Mouse (Mus musculus) spleen, postnatal 14 days (tissue): Measurements from ENCODE around the gene Vmn1r213.

Source experiments
- DNase-seq, 2 experiments: peaks; one replicate each; pipeline ENCODE4 v3.0.0; 2021 to 2022; ENCODE audit warnings: low spot score in 2 of 2

Gene Vmn1r213

GRCm38 (mm10) chr13:23007356-23007755 is at the start of gene Vmn1r213:
Vmn1r213 (plus strand) TSS chr13:23007656.
- no peak for DNase-seq

DNA sequence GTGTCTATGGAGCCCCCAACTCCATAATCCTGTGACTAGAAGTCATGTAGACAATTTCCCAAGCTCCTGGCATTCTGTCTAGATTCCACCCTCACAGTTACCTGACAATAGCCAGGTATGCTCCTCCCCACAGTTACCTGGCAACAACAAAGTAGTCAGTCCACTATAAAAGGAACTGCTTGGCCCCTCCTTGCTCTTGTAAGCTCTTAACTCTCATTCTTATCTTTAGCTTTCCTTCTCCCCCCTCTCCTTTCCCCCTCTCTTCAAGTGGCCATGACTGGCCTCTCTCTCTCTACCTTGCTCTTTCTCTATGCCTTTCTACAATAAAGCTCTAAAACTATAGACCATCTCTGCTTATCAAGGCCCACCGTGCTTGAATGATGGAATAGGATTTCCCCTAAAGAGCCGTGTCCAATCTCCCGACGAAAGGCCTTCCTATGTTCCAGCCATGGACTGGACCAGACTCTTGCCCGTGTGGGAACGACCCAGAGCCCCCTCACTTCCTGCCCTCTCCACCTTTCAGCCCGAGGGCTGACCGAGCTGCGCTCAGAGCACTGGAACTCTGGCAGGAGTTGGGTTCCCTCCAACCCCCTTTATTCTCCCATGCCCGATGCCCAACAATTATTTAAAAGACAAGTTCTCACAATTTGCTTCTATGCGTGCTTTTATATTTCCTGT is 17.1 kb upstream of the Vmn1r213 start:
- no peak for DNase-seq

GRCm38 (mm10) chr13:22992178-22992700 is 15.2 kb upstream of the Vmn1r213 start:
- DNase-seq = no peak

DNA sequence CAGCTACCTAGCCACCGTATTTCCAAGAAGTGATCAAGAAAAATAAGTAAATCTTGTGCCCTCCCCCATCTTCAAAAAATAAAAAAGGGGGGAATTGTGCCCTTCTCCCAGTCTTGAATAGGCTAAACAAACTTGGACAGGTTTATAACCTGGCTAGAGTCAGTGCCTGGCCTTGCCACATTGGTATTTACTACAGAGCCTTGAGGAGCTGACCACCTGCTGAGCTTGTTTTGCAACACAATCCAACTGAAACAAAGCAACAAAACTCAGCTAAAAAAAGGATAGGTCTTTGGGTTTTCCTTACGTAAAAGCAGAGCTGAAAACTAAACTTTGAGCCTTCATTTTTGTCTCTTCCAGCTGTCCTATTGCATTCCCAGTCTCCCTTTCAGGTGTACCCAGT is 14.7 kb upstream of the Vmn1r213 start:
- no peak for DNase-seq

DNA sequence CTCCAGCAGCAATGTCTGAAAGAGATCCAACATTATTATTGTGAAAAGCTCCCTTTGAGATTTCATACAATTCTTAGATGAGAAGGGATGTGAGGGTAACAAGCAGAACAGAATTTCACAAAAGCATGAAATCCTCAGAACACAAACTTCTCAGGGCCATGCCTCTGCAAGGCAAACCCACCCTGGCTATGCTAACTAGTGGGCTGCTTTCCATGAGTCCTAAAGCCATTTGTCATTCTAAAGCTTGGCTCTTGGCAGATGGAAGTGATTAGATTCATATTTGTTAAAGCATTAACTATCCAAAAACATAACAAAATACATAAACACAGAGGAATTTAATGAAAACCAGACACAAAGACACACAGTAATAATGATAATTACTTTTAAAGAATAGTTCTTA is 10.7 kb downstream of the Vmn1r213 start:
- no peak for DNase-seq

- DNase-seq = no peak
Measured at GRCm38 (mm10) chr13:23024812-23025211, 17.4 kb downstream of the Vmn1r213 start.

- no peak for DNase-seq
Measured at GRCm38 (mm10) chr13:23030118-23030517, 22.7 kb downstream of the Vmn1r213 start, which contains the start of gene Vmn1r214. Vmn1r214 (plus strand) TSS chr13:23030418.

GRCm38 (mm10) chr13:23057778-23058177 is 50.3 kb downstream of the Vmn1r213 start:
- DNase-seq = no peak
